Mouse (Mus musculus): Measurements from ENCODE around the gene Ssr2.

Gene Ssr2

DNA sequence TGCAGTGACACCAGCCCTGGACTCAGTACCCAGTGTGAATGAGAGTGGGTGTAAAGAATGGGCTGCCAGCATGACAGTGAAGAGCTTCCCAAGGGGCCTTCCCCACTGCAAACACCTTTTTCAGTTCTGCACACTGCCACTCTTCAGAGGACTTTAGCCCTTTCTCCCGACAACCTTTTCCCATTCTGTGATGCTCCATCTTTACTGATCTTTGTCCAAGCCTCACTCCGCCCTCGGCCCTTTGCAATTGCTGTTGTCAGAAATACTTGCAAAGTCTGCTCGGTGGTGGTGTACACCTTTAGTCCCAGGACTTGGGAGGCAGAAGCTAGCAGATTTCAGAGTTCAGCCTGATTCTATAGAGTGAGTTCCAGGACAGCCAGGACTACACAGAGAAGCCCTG is 24.1 kb upstream of the Ssr2 start:
- no peak for TF ChIP-seq GATA4 (IDR thresholded peaks at IDR 0.05; ENCODE audit: insufficient replicate concordance, low read length)

DNA sequence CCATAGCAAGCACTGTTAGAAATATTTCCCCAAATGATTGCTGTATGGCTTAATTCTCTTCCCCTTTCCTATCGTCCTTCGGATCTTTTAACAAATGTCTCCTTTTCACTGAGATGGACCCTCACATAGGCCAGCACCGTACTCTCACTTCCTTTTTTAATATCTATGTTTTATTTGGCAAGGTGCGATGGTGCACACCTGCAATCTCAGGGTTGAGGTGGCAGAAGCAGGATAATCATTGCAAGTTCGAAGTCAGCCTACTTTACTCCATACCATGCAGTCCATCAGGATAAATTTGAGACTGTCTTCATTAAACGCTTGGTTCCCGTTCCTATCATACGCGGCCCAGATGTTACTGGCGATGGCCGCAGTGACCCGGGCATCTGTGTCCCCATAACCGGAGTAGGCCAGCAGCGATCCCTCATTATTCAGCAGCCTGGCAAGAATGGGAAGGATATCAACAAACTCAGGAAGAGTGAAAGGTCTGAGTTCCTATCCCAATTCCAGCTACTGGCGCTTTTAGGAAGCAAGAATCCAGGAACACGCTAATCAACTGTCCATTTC is 23.5 kb upstream of the Ssr2 start:
- no peak for TF ChIP-seq GATA4 (IDR thresholded peaks at IDR 0.05; ENCODE audit: insufficient replicate concordance, low read length)

DNA sequence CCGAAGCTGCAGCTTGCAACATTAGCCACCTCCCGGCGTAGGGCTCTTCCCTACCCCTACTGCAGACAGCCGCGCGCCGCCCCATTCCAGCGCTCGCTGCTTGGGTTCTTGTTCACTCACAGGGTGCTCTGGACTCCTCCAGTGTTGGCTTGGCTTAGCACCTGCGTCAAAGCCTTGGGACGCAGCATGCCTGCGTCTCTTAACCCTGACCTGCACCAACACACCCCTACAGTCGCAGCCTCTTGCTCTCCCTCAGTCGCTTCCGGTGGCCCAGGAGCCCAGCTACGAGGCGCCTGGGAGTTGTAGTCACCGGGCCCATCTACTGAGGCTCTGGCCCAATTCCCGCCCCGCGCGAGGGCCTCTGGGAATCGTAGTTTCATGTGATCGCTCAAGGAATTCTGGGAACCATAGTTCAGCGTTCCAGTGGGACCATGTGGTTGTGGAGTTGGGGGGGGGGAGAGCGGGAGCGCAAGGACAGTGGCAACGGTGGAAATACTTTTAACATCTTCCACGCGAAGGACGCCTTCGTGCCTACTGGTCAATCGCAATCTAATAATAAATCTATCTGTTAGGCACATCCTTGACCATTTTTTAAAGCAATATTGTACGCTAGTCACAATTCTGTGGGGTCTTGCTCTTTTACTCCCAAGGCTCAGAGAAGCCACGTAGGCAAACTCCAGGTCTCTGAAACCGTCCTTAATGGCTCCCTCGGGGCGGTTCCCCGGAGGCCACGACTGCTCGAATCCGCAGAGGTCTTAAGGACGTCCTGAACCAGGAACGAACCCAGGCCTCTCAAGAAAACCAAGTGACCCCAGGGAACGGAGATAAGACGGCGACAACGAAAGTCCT is 22.8 kb upstream of the Ssr2 start, which contains the start of gene Lamtor2:
TSS of gene Lamtor2 (minus strand) at position 399 of the 849 bp plus-strand sequence.
- TF ChIP-seq GATA4 (IDR thresholded peaks at IDR 0.05; ENCODE audit: insufficient replicate concordance, low read length) = no peak; the same call in 1 of the 2 replicates

DNA sequence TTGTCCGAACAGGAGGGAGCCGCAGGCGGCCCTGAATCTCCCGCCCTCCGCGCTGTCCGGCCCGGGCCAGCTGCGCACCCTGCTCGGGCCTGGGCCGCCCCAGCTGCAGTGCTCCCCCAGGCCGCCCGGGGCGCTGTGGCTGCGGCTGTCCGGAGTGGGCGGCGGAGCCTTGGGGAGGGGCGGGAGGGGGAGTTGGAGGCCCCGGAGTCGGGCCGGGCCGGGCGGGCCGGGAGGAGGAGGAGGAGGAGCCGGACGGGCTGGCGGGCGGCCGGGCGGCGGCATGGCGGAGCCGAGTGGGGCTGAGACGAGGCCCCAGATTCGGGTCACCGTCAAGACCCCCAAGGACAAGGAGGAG is 22.2 kb upstream of the Ssr2 start, which contains the start of gene Ubqln4:
TSS of gene Ubqln4 (plus strand) at position 234 of the 355 bp plus-strand sequence.
- no peak for TF ChIP-seq GATA4 (IDR thresholded peaks at IDR 0.05; ENCODE audit: insufficient replicate concordance, low read length)

DNA sequence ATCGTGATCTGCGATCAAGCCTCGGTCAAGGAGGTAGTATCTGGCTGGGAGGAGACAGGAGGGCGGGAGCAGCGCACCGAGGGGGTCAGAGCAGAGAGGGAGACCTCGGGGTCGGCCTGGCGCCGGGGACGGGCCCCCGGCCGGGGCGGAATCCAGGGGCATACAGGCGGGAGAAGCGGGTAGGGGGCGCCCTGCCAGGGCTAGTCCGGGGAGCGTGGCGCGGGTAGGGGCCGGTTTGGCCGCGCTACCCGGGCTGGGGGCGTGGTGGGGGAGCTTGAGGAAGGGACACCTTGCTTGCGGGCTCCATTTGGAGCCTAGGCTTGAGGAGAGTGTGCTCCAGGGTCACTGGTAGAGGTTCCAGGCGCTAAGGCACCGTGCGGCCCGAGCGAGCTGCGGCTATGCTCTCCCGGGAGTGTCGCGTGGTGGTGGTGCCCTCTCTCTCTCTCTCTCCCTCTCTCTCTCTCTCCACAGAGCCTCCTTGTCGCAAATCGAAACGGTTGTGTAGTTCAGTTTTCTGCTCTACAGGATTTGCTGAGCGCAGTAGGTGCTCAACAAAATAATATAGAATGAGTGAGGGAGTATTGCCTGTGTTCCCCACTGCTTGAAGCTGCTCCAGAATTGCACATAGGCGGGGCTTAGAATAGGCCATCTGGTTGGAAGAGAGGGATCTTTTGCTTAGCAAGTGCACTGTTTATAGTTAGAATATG is 21.6 kb upstream of the Ssr2 start:
- TF ChIP-seq GATA4 (IDR thresholded peaks at IDR 0.05; ENCODE audit: insufficient replicate concordance, low read length) = no peak

DNA sequence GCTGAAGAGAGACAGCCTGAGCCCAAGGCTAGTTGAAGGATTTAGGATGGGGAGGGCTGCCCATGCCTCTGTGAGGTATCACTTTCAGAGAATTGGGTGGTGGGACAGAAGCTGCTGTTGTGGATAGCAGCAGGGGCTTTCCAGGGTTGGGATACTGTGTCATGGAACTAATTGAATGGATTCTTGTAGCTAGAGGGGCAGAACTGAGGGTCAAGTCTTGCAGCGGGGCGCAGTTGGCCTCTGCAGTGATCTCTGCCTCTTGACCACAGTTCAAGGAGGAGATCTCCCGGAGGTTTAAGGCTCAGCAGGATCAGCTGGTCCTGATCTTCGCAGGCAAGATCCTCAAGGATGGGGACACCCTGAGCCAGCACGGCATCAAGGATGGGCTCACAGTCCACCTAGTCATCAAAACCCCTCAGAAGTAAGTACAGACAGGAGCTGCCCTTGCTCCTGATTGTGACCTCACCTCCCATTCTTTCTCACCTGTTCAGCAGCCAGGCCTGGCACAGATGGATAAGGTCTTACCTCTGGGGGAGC is 20.5 kb upstream of the Ssr2 start:
- TF ChIP-seq GATA4 (IDR thresholded peaks at IDR 0.05; ENCODE audit: insufficient replicate concordance, low read length) = no peak

DNA sequence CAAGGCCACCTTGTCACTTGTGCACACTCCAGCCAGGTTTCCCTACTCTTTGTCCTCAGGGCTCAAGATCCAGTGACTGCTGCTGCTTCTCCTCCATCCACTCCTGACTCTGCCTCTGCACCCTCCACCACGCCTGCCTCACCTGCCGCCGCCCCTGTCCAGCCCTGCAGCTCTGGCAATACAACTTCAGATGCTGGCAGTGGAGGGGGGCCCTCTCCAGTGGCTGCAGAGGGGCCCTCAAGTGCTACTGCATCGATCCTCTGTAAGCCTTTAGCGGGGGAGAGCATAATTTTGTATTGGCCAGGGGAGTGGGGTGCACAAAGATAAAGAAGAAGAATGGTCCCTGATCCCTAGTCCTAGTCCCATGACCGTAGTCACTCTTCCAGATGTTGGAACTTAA is 19.9 kb upstream of the Ssr2 start:
- TF ChIP-seq GATA4 (IDR thresholded peaks at IDR 0.05; ENCODE audit: insufficient replicate concordance, low read length) = no peak

DNA sequence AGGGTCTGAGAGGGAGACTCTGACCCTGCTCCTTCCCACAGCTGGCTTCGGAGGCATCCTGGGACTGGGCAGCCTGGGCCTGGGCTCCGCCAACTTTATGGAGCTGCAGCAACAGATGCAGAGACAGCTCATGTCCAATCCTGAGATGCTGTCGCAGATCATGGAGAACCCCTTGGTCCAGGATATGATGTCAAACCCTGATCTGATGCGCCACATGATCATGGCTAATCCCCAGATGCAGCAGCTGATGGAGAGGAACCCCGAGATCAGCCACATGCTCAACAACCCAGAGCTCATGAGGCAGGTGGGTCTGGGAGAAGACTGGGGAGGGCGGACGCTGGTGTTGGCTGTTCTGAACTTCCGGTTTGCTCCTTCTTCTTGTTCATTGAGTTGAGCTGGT is 19.1 kb upstream of the Ssr2 start:
- TF ChIP-seq GATA4 (IDR thresholded peaks at IDR 0.05; ENCODE audit: insufficient replicate concordance, low read length) = no peak

DNA sequence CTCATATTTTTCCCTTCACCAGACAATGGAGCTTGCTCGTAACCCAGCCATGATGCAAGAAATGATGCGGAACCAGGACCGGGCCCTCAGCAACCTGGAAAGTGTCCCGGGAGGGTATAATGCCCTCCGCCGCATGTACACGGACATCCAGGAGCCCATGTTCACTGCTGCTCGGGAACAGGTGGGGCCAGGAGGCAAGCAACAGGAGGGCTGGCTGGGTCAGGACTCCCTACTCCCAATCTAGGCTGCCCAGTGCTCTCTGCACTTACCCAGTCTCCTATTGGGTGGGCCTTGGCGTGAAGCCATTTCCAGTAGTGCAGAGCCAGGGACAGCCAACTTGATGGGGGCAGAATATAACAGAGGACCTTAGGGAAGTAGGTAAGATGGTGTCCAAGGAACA is 16.1 kb upstream of the Ssr2 start:
- no peak for TF ChIP-seq GATA4 (IDR thresholded peaks at IDR 0.05; ENCODE audit: insufficient replicate concordance, low read length)

DNA sequence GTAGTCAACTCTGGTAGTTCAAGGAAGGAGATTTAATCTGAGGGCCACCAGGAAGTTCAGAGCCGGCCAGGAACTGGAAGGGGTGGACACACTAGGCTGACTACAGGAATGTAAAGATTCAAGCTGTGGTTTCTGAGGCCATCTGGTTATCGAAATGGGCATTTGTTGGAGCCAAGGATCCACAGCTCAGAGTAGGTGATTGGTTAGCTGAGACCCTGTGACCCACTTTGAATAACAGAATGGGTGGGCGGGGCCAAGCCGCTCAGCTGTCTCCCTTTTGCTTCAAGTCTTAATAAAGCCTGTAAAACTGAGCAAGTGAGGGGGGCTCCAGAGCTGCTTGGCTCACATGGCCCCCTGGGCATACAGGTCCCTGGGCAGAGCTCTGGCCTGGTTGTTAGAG is 13.7 kb upstream of the Ssr2 start:
- TF ChIP-seq GATA4 (IDR thresholded peaks at IDR 0.05; ENCODE audit: insufficient replicate concordance, low read length) = no peak

DNA sequence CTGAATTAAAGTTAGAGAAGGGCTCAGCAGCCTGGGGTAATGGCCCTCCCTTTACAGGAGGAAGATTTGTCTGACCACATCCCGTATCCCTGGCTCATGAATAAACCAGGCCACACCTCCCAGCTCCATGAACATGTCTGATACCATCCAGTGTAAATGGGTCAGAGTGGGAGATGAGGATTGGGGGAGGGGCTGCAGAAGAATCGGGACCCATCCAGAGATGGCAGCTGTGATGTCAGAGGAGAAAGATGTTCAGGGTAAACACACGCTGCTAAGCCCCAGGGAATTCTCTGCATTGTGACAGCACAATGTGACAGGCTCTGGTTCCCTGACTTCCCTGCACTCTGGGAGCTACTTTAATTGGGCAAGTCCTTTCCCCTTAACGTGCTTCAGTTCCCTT is 12.2 kb upstream of the Ssr2 start:
- no peak for TF ChIP-seq GATA4 (IDR thresholded peaks at IDR 0.05; ENCODE audit: insufficient replicate concordance, low read length)

DNA sequence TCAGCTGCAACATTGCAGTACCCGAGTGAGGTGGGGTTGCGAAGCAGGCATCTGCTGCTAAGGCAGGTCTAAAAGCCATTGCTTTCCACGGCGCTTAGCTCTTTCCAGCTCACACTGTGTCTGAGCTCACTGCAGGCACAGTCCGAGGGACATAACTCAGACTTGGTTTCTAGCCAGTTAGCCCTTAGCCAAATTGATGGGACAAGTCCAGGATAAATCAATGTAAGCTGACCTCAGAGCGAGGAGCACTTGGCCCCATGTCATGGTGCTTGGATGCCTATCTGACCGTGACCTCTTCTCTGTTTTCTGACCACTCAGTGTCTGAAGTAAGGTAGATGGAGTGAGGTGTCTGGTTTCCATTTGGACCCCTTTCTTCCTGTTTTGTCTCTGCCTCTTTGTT is 11.7 kb upstream of the Ssr2 start:
- TF ChIP-seq GATA4 (IDR thresholded peaks at IDR 0.05; ENCODE audit: insufficient replicate concordance, low read length) = no peak

DNA sequence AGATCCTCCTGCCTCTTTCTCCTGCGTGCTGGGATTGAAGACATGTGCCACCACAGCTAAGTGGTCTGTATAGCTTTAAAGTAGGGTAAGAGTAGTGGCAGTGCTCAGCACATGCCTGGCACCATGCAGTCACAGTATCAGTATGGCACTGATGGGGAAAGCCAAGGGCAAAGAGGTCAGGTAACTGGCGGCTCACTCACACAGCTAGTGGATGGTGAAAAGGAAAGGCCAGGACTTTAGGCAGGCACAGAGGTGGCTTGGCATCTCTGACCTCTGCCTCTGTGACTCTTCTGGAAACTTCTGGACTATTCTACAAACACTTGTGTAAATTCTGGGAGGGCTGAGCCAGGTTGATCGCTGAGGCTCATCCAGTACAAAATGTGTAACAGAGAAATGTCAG is 9.6 kb upstream of the Ssr2 start:
- no peak for TF ChIP-seq GATA4 (IDR thresholded peaks at IDR 0.05; ENCODE audit: insufficient replicate concordance, low read length)

DNA sequence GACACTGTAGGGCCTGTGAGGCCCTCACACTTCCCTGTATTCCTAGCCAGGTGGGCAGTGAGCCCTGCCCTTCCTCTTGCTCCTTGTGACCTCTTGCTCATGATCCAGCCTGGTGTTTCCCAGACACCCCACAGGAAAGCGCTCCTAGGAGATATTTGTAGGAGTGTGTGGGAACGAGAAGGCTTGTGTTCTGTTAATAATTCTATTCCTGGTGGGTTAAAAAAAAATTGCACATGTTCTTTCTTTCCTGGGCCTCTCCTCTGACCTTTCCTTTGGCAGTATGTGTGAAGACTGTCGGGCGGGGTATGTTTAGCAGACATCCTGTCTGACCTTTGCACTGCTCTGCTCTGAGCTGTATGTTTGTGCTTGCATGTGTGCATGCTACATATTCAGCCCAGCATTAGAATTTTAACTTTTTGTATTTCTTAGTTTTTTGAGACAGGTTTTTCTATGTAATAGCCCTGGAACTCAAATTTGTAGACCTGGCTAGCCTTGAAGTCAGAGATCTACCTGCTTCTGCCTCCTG is 9.1 kb upstream of the Ssr2 start:
- no peak for TF ChIP-seq GATA4 (IDR thresholded peaks at IDR 0.05; ENCODE audit: insufficient replicate concordance, low read length)

DNA sequence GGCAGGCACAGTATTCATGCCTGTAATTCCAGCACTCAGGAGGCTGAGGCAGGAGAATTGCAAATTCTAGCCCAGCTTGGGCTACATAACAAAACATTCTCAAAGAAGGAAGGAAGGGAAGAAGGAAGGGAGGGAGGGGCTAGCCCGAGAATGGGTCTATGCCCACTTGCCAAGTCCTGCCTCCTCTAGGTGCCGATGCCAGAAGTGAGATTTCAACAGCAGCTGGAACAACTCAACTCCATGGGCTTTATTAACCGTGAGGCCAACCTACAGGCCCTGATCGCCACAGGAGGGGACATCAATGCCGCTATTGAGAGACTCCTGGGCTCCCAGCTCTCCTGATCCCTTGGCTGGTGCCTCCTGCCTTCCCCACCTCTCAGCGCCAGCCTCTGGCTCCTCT is 7.8 kb upstream of the Ssr2 start:
- no peak for TF ChIP-seq GATA4 (IDR thresholded peaks at IDR 0.05; ENCODE audit: insufficient replicate concordance, low read length)

DNA sequence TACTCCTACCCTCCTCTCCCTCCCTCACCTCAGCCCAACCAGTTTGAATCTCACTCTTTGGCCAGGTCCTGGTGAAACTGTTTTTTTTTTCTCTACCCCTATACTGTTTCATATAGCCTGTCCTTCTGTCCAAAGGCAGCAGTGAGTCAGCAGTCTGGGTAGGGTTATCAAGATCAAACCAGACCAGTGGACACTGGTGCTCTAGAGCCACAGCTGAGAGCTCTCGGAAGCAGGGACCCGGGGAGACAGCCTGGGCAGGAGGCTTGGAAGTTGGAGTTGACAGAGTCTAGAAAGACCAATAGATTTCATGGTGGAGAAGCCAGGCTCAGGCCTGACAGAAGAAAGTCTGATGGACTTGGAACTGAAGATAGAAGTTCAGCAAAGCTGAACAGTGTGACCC is 7.1 kb upstream of the Ssr2 start:
- no peak for TF ChIP-seq GATA4 (IDR thresholded peaks at IDR 0.05; ENCODE audit: insufficient replicate concordance, low read length)

Measured in liver, adult (tissue).